Mouse (Mus musculus): ENCODE measurements around the gene Kcnk13. TPM values are rescaled to one million over a fixed set of nuclear protein-coding genes. Genes with fewer than 3 reads are reported as not detected.

Gene Kcnk13
- polyA plus RNA-seq, 1 experiment from 2014 or later: 1.5 TPM

DNA sequence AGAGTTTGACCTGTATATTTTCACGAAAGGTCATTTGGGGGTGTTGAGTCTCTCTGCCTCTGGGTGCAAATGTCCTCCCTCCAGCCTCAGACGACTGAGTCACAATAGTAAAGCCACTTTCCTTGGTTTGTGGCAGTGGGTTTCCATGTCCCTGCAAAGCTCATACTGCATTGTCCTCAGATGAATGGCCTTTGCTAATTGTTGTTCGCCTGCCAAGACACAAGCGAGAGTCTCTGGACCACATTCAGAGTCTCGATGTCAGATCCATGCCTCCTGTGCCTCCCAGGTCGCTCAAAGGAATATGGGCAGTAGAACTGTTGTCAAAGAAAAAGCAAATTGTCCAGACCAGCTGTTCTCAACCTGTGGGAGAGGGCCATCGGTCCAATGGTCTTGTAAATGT is 36.1 kb downstream of the Kcnk13 start:
- Histone ChIP-seq H3K9ac (no peak overlapping the region), H3K4me2 (replicated peaks) (no peak overlapping the region), H3K36me3 (no peaks in the 10 kb centered on the region), H3K27me3 (no peaks in the 10 kb centered on the region), H3K27ac (no peak overlapping the region), H3K4me3 (no peak overlapping the region), H3K4me1 (no peaks in the 10 kb centered on the region), H3K9me3 (no peaks in the 10 kb centered on the region)
- ATAC-seq (ENCODE audit: insufficient number of reproducible peaks, insufficient read depth, low FRiP score, low TSS enrichment): no peak
- 85% methylated on average over 7 of the region's 7 CpGs for WGBS

DNA sequence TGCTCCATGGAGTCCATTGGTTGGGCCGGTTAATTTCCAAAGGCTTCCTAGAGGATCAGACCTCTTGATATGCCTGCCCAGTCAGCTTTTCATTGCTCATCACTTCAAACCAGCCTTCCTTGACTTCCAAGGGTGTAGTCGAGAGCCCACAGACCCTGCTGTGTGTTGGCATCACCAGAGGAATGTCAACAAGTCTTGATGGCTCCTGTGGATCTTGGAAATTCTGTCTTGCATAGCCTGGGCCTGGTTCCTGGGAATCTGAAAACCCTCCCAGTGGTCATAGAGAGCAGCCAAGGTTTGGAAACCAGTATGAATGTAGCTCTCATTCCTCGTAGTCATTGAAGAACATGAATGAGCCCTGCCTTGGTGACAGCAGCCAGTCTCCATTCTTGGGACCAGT is 36.9 kb downstream of the Kcnk13 start:
- no peaks in the 10 kb centered on the region for H3K27me3 ChIP-seq
- WGBS: 90% methylated on average over 3 of the region's 3 CpGs
- H3K9me3 ChIP-seq: no peaks in the 10 kb centered on the region
- H3K4me3 ChIP-seq: no peak overlapping the region
- no peaks in the 10 kb centered on the region for H3K36me3 ChIP-seq
- no peak overlapping the region for H3K9ac ChIP-seq
- H3K4me1 ChIP-seq: no peaks in the 10 kb centered on the region
- H3K27ac ChIP-seq: no peak overlapping the region
- no peak overlapping the region for H3K4me2 ChIP-seq (replicated peaks)
- ATAC-seq (ENCODE audit: insufficient number of reproducible peaks, insufficient read depth, low FRiP score, low TSS enrichment): no peak

DNA sequence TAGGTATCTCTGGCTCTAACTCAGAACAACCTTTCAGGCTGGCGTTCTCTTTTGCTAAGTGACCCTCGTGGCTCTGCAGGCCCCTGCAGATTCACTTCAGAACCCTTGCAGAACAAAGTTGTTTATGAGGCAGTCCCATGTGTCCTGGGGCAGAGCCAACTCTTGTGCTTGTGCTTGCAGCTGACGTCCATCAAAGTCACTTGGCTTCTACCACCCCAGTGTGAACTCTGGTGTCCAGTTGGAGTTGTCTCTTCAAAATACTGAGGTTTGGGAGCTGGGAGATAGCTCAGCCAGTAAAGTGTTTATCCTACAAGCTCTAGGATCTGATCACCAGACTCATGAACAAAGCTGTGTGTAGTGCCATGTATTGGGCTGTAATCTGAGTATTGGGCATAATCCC is 37.6 kb downstream of the Kcnk13 start:
- 88% methylated on average over 3 of the region's 3 CpGs for WGBS
- no peaks in the 10 kb centered on the region for H3K36me3 ChIP-seq

DNA sequence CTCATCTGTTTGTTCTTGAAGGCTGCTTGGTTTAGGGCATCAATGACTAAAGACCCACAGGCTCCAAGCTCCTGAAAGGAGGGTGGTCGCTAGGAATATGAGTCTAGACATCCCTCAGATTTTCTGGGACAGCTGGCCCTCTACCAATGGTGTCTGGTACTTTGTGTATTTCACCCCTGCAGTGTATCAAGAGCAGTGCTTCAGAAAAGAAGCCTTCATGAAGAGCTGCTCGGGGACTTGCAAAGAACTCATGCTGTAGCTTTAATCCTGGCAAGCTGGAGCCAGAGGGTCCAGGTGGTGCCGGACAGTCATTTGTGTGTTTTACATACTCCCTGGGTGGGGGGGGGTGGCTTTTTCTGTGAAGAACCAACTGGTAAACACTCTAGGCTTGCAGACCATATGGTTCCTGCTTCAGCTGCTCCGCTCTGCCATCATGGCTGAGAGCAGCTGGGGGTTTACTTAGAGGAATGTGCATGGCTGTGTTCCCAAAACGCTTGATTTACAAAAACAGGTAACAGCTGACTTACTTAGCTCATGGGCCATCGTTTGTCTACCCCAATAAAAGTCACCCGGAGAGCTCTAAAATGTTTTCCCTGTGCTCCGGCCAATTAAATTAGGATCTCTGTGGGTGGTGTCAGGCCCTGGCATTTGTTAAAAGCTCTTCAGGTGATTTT is 38.8 kb downstream of the Kcnk13 start:
- H3K36me3 ChIP-seq: no peaks in the 10 kb centered on the region
- no peak overlapping the region for H3K9ac ChIP-seq
- 38% methylated on average over 8 of the region's 8 CpGs for WGBS
- no peak overlapping the region for H3K4me2 ChIP-seq (replicated peaks)
- no peaks in the 10 kb centered on the region for H3K4me1 ChIP-seq
- ATAC-seq (ENCODE audit: insufficient number of reproducible peaks, insufficient read depth, low FRiP score, low TSS enrichment): peak; percentile 64; the same call in 1 of the 2 replicates
- H3K27ac ChIP-seq: no peak overlapping the region
- no peaks in the 10 kb centered on the region for H3K27me3 ChIP-seq
- no peak overlapping the region for H3K4me3 ChIP-seq
- H3K9me3 ChIP-seq: no peaks in the 10 kb centered on the region

More for the DNA sequence above, 37.6 kb downstream of the Kcnk13 start:
- ATAC-seq (ENCODE audit: insufficient number of reproducible peaks, insufficient read depth, low FRiP score, low TSS enrichment): no peak
- no peaks in the 10 kb centered on the region for H3K4me1 ChIP-seq
- no peak overlapping the region for H3K27ac ChIP-seq
- no peaks in the 10 kb centered on the region for H3K27me3 ChIP-seq
- H3K9me3 ChIP-seq: no peaks in the 10 kb centered on the region
- H3K4me3 ChIP-seq: no peak overlapping the region
- no peak overlapping the region for H3K4me2 ChIP-seq (replicated peaks)
- H3K9ac ChIP-seq: no peak overlapping the region

DNA sequence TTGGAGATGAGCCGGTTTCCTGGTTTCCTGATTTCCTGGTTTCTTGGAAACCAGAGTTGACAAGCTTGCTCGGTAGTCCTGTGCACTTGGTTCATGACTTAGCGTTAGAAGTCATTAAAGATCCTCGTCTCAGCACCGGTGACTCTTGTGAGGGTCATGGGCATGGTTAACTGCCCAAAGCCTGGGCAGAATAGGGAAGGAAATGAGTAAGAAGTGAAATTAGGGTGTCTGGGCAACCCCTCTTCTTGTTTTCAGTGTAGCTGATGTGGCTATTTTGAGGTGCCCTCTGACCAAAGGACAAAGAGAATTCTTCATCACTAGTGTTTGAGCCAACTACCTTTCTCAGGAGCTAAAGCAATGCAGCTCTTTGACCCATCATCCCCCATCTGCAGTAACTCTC is 41.0 kb downstream of the Kcnk13 start:
- no peaks in the 10 kb centered on the region for H3K36me3 ChIP-seq
- no peak overlapping the region for H3K27ac ChIP-seq
- ATAC-seq (ENCODE audit: insufficient number of reproducible peaks, insufficient read depth, low FRiP score, low TSS enrichment): no peak
- no peaks in the 10 kb centered on the region for H3K4me1 ChIP-seq
- H3K9ac ChIP-seq: no peak overlapping the region
- H3K4me2 ChIP-seq (replicated peaks): no peak overlapping the region
- H3K4me3 ChIP-seq: no peak overlapping the region
- 91% methylated on average over 5 of the region's 5 CpGs for WGBS
- H3K27me3 ChIP-seq: no peaks in the 10 kb centered on the region
- no peaks in the 10 kb centered on the region for H3K9me3 ChIP-seq

DNA sequence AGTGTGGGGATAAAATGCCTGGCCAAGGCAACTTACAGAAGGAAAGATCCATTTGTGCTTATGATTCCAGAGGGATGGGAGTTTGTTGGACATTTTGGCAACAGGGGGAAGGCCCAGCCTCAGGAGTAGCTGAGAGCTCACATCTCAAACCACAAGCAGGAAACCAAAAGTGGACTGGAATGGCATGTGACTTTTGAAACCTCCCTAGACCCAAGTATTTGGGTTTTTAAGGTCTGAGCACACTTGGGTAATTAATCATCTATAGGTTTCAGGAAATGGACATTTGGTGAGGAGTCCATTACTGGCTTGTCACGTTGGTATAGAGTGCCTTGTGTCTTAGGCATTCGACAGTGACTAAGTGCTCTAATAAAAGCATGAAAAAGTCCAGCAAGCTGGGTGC is 42.4 kb downstream of the Kcnk13 start:
- Histone ChIP-seq H3K9ac (no peak overlapping the region), H3K4me3 (no peak overlapping the region), H3K27ac (no peak overlapping the region), H3K4me2 (replicated peaks) (no peak overlapping the region), H3K4me1 (no peaks in the 10 kb centered on the region), H3K9me3 (no peaks in the 10 kb centered on the region), H3K36me3 (no peaks in the 10 kb centered on the region), H3K27me3 (no peaks in the 10 kb centered on the region)
- ATAC-seq (ENCODE audit: insufficient number of reproducible peaks, insufficient read depth, low FRiP score, low TSS enrichment): no peak
- WGBS: 76% methylated on average over 2 of the region's 2 CpGs

DNA sequence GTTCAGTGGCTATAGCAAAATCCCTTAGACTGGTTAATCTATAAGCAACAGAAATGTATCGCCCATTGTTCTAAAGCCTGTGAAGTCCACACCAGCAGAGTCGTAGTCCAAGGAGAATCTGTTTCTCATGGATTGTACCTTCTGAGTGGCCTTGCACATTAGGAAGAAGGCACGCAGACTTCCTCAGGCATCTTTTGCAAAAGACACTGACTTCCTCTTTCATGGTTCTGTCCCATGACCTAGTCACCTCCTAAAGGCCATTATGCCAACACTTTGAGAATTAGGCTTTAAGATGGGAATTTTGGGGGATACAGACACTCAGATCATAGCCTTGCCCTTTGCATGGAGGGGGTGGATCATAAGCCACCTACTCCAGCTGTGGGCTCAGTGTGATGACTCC is 48.5 kb downstream of the Kcnk13 start:
- WGBS: 87% methylated on average over 3 of the region's 3 CpGs
- Histone ChIP-seq H3K36me3 (no peaks in the 10 kb centered on the region), H3K27ac (no peak overlapping the region), H3K9ac (no peak overlapping the region), H3K4me2 (replicated peaks) (no peak overlapping the region), H3K4me3 (no peak overlapping the region), H3K4me1 (no peaks in the 10 kb centered on the region), H3K9me3 (no peaks in the 10 kb centered on the region), H3K27me3 (no peaks in the 10 kb centered on the region)
- no peak for ATAC-seq (ENCODE audit: insufficient number of reproducible peaks, insufficient read depth, low FRiP score, low TSS enrichment)

DNA sequence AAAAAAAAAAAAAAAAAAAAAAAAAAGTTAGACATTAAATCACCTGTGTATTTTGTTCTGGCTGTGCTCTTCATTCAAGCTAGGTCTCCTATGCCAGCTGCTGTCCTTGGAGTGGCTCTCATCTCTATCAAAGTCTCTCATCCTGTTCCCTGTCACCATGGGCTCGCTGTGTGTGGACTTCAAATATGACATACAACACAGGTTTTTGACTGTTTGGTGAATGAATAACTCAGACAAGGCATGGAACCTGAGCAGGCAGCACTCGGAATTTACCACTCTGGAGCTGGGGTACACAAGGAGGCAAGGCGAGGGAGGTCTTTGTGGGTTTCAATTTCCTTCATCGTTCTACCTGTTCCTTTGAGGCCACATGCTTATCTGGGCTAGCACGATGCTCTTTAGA is 50.8 kb downstream of the Kcnk13 start:
- no peak overlapping the region for H3K27ac ChIP-seq
- H3K4me1 ChIP-seq: no peaks in the 10 kb centered on the region
- H3K27me3 ChIP-seq: no peaks in the 10 kb centered on the region
- no peak overlapping the region for H3K4me3 ChIP-seq
- H3K36me3 ChIP-seq: no peaks in the 10 kb centered on the region
- WGBS: 88% methylated on average over 5 of the region's 5 CpGs
- H3K9ac ChIP-seq: no peak overlapping the region
- no peaks in the 10 kb centered on the region for H3K9me3 ChIP-seq
- H3K4me2 ChIP-seq (replicated peaks): no peak overlapping the region
- ATAC-seq (ENCODE audit: insufficient number of reproducible peaks, insufficient read depth, low FRiP score, low TSS enrichment): no peak

DNA sequence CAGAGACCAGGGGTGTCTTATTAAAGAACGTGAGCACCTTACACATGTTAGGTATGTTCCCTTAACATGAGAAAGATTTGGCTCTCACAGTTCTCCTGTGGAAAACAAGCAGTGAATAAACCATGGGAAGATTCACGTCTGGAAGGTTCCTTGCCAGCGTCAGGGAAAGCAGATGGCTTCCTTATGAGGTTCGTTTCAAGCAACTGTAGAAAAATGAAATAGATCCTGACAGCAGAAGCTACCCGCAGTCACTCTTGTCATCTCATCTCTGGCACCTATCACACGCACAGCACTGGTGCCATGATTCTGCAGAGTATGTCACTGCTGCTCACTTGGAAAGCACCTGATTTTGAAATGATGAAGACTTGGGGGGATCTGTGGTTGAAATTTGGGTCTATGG is 53.4 kb downstream of the Kcnk13 start:
- H3K27me3 ChIP-seq: no peaks in the 10 kb centered on the region
- WGBS: 81% methylated on average over 6 of the region's 6 CpGs
- no peak overlapping the region for H3K4me3 ChIP-seq
- no peak overlapping the region for H3K9ac ChIP-seq
- H3K36me3 ChIP-seq: no peaks in the 10 kb centered on the region
- no peak for ATAC-seq (ENCODE audit: insufficient number of reproducible peaks, insufficient read depth, low FRiP score, low TSS enrichment)
- no peaks in the 10 kb centered on the region for H3K9me3 ChIP-seq
- no peak overlapping the region for H3K27ac ChIP-seq
- H3K4me2 ChIP-seq (replicated peaks): no peak overlapping the region
- no peaks in the 10 kb centered on the region for H3K4me1 ChIP-seq

DNA sequence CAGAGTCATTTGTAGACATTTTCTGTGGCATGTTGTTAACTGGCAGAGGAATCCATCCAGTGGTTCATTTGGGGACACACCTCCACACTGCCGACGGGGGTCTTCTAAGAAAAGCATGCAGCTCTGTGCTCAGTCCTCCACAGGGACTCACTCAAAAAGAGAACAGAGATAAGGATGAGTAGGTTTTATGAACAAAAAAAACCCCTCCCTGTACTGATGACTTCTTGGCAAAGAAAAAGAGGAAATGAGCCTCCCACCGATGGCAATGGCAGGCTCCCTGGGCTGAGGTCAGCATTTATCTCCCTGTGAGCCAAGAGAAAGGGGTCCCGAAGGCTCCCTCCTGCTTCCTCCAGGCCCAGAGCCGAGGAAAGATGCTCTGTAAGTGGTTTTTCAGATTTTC is 58.2 kb downstream of the Kcnk13 start:
- Histone ChIP-seq H3K27ac (no peak overlapping the region), H3K4me1 (no peaks in the 10 kb centered on the region), H3K27me3 (no peaks in the 10 kb centered on the region), H3K4me3 (no peak overlapping the region), H3K9me3 (no peaks in the 10 kb centered on the region), H3K4me2 (replicated peaks) (no peak overlapping the region), H3K36me3 (no peaks in the 10 kb centered on the region), H3K9ac (no peak overlapping the region)
- WGBS: 82% methylated on average over 5 of the region's 5 CpGs
- no peak for ATAC-seq (ENCODE audit: insufficient number of reproducible peaks, insufficient read depth, low FRiP score, low TSS enrichment)

DNA sequence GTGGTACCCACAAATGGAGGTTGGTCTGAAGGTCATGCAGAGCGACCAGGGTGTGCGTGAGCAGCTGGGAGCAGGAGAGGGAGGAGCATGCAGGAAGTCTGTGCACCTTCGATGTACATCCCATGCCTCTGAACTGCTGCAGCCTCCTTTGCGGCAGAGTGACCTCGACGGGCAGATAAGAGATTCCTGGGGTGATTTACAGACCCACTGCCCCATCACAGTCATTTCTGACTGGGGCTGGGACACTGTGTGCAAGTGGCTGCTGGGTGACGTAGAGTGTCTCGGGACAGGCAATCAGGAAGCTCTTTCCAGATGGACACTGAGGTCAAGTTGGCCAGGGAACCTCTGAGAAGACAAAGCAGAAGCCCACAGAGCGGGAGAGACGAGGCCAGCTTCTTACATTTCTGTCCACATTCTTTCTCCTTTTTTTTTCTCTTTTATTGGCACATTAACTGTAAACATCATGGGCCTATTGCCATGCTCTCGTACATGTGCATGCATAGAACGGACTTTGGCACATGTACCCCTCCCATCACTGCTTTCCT is 59.6 kb downstream of the Kcnk13 start:
- Histone ChIP-seq H3K9ac (no peak overlapping the region), H3K4me3 (no peak overlapping the region), H3K36me3 (no peaks in the 10 kb centered on the region), H3K9me3 (no peaks in the 10 kb centered on the region), H3K4me2 (replicated peaks) (no peak overlapping the region), H3K4me1 (no peaks in the 10 kb centered on the region), H3K27me3 (no peaks in the 10 kb centered on the region), H3K27ac (no peak overlapping the region)
- no peak for ATAC-seq (ENCODE audit: insufficient number of reproducible peaks, insufficient read depth, low FRiP score, low TSS enrichment)
- 87% methylated on average over 12 of the region's 12 CpGs for WGBS

DNA sequence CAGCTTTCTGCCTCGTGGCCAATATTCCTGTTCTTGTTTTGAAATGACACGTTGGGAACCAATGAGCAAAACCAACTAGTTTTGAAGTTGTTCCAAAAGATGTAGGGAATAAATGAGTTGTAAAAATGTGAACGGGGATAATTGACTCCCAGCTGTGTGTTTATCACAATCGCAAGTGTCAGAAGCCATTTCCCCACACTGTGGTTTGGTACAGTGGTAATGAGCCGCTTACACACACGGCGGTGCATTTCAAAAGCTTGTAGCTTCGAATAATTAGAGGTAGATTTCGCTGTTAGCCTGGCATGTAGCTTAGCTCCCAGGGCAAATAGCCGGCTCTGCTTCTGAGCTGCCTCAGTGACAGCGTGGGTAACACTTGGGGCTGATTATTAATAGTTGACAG is 61.4 kb downstream of the Kcnk13 start:
- H3K4me3 ChIP-seq: no peak overlapping the region
- ATAC-seq (ENCODE audit: insufficient number of reproducible peaks, insufficient read depth, low FRiP score, low TSS enrichment): no peak

More for the DNA sequence above, 61.4 kb downstream of the Kcnk13 start:
- Histone ChIP-seq H3K4me2 (replicated peaks) (no peak overlapping the region), H3K36me3 (no peaks in the 10 kb centered on the region), H3K27me3 (no peaks in the 10 kb centered on the region), H3K9me3 (no peaks in the 10 kb centered on the region), H3K27ac (no peak overlapping the region), H3K4me1 (no peaks in the 10 kb centered on the region), H3K9ac (no peak overlapping the region)
- WGBS: 76% methylated on average over 11 of the region's 11 CpGs
